Mouse (Mus musculus) layer of hippocampus, adult 2 months (tissue): ENCODE results near the gene Dvl2. TPM values are rescaled to one million over a fixed set of nuclear protein-coding genes. Genes with fewer than 3 reads are reported as not detected.

Source experiments
- DNase-seq, 2 experiments: peaks; one replicate each; pipeline ENCODE4 v3.0.0; 2022; ENCODE audit warnings: low spot score in 2 of 2
- H3K27ac ChIP-seq: fragments of 200-600 bp; 2 replicates; pipeline ENCODE4 v1.8.1; 2022
- H3K4me3 ChIP-seq: fragments of 200-600 bp; 2 replicates; pipeline ENCODE4 v1.8.1; 2022; ENCODE audit warnings: mild to moderate bottlenecking
- CTCF ChIP-seq: fragments of 200-600 bp; conservative IDR thresholded peaks from 2 replicates; pipeline ENCODE4 v1.8.1; 2022; ENCODE audit warnings: antibody characterized with exemption, mild to moderate bottlenecking, moderate library complexity
- total RNA-seq, 2 experiments: library from RNA; stranded (reverse); gene quantifications; 2 replicates each; pipeline ENCODE4 v1.2.3; 2021

The Dvl2 gene
- total RNA-seq, 2 experiments from 2014 or later, result 40.6 to 45.3 TPM

DNA sequence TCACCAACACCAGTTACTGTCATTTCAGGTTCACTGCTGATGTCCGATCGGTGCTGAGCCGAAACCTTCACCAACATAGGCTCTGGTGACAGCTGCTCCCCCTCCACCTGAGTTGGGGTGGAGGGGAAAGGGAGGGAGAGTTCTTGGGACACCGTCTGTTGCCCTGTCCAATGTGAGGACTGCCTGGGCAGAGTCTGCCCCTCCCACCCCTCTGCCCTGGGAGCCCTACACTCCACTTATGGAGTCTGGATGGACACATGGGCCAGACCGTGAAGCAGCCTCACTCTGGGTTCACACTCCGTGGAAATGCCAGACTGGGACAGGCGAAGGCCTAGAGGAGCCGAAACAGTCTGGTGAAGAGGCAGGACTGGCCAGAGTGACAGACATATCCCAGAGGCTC is 10.4 kb upstream of the Dvl2 start:
- no peak overlapping the region for H3K4me3 ChIP-seq
- no peak for DNase-seq
- no peak for TF ChIP-seq CTCF
- peak overlapping the region; percentile 98; the same call in 1 of the 2 replicates for H3K27ac ChIP-seq

DNA sequence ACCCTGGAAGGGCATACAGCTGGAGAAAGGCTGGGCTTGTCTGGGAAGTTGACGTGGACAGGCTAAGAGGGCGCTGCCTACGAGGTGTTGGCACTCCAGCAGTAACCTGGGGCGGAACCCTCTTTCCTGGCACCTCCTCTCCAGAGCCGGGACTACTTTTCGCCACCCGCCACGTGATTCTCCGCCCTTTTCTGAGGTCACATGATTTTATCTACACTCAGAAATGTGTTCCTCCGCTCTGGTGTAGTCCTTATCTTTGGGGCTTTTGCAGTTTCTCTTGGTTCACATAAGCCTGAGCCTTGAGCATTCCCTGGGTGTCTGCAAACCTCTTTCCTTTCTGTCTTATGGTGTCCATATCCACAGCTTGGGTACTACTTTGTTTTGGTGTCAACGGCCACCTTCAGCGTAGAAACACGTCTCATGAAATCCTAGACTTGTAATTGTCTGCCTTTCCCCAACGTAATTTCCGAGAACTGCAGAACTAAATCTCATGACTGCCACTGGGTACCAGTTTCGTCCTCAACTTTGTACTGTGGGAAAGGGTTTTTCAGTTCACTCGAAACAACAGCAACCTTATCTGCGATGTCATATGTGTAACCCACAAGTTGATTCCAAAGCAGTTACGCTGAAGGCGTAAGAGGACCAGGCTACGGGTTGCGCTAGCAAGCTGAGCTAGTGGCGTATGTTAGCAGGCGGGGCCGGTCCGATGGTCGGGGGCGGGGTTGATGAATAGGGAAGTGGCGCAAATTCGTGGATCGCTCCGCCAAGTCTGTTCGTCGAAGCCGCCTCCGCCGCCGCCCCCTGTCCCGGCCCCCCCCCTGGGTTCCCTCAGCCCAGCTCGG is 9.3 kb upstream of the Dvl2 start, which contains the start of gene Gabarap:
Gabarap (plus strand) TSS at position 294 of the 842 bp plus-strand sequence.
- no peak for TF ChIP-seq CTCF
- peak within 1 kb of the TSS; percentile 84 for H3K4me3 ChIP-seq
- DNase-seq, result peak; percentile 95 to 96
- H3K27ac ChIP-seq, result peak within 1 kb of the TSS; percentile 98

DNA sequence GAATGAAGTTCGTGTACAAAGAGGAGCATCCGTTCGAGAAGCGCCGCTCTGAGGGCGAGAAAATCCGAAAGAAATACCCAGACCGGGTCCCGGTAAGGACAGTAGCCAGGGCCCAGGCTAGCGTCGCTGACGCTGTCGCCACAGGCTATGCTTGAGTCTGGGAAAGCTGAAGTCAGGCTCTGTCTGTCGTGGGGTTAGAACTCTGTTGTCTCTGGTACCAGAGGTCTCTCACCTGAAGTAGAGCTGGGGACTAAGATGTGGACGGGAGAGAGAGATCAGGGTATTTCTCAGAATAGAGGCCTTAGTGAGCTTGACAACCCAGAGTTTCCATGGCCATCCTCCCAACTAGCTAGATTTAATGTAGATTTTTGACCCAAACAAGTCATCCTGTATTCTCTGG is 8.7 kb upstream of the Dvl2 start:
- no peak for TF ChIP-seq CTCF

DNA sequence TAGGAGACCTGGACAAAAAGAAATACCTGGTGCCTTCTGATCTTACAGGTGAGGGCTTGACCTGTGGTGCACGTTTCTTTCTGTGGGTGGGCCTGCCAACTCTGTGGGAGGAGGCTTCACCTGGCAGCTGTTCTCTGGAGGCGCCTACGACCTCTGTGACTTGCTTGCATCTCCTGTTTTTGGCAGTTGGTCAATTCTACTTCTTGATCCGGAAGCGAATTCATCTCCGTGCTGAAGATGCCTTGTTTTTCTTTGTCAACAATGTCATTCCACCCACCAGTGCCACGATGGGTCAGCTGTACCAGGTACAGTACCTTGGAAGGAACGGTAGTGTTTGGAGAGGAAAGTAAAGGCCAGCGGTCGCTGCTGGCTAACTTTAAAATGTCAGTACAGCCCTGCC is 8.0 kb upstream of the Dvl2 start:
- TF ChIP-seq CTCF, result no peak
- H3K4me3 ChIP-seq, result peak overlapping the region; percentile 84
- peak overlapping the region; percentile 98 for H3K27ac ChIP-seq
- DNase-seq, result no peak

More for the DNA sequence above, 8.7 kb upstream of the Dvl2 start:
- DNase-seq, result no peak
- Histone ChIP-seq H3K4me3 (peak overlapping the region; percentile 84), H3K27ac (peak overlapping the region; percentile 98)

DNA sequence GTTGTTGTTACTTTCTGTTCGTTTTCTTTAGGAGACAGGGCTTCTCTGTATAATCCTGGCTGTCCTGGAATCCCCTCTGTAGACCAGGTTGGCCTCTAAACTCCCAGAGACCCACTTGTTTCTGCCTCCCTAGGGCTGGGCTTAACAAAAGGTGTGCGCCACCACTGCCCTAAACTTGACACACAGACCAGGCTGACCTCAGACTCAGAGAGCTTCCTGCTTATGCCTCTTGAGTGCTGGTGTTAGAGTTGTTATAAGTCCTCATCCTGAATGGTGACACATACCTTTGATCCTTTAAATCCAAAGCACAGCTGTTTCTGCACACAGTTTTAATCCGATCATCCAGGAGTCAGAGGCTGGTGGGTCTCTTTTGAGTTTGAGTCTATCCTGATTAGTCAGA is 7.5 kb upstream of the Dvl2 start:
- no peak for DNase-seq
- Histone ChIP-seq H3K4me3 (peak overlapping the region; percentile 84), H3K27ac (peak overlapping the region; percentile 98)
- TF ChIP-seq CTCF, result no peak

DNA sequence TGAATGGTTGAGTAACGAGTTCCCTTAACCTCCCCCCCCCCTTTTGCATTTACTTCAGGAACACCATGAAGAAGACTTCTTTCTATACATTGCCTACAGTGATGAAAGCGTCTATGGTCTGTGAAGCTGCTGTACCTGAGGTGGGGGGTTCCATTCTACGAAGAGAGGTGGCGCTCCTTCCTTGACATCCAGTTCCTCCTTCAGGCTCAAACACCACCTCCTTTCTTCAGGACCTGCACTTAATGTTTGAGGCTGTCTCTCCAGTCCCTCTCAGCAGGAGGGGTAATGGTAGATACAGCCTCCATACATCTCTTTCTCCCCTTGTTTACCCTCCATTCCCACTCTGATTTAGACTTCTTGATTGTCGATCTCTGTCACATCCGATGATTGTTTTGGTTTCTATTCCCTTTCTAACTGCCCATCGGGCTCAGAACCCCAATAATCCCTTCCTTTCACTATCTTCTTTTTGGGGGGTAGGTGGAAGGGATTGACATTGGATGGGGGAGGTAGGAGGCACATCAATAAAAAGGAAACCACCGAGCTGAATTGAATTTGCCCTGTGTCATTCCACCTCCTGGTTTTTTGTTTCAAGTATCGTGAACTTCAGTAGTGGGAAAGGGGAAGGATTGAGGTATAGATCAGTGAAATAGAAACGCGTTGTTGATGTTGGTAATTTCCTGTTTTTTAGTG is 5.8 kb upstream of the Dvl2 start:
- no peak for DNase-seq
- H3K4me3 ChIP-seq, result no peak overlapping the region
- 0 out of 2 replicates have a peak, but pooled peaks have one; percentile 17 for TF ChIP-seq CTCF

DNA sequence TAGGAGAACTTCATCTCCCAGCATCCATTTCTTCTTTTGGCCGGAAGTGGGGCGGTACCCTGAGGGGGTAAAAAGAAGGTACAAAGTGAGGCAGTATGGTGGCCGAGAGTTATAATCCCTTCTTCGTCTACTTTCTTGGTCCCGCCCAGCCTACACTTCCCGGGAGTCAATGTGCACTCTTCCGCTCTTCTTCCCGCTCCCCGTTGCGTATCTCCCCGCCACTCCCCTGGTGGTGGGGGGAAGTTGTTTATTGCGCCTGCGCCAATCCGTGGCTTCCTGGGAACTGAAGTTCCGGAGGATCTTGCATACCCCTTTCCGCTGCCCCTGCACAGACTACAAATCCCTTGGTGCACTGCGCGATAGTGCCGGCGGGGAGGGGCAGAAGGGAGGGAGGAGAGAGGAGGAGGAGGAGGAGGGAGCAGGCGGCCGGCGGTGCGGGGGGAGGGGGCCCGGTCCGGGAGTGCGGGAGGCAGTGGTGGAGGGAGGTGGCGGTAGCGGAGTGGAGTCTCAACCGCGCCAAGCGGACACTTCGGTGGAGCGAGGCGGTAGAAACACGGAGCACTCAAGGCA is 4.9 kb upstream of the Dvl2 start, which contains the start of gene Phf23:
Phf23 (plus strand) TSS at position 387 of the 570 bp plus-strand sequence.
- DNase-seq, result peak; percentile 95 to 99
- TF ChIP-seq CTCF, result peak; percentile 76
- H3K4me3 ChIP-seq, result peak within 1 kb of the TSS; percentile 83
- peak within 1 kb of the TSS; percentile 92 for H3K27ac ChIP-seq

More for the DNA sequence above, 5.8 kb upstream of the Dvl2 start:
- no peak overlapping the region; the same call in 1 of the 2 replicates for H3K27ac ChIP-seq

DNA sequence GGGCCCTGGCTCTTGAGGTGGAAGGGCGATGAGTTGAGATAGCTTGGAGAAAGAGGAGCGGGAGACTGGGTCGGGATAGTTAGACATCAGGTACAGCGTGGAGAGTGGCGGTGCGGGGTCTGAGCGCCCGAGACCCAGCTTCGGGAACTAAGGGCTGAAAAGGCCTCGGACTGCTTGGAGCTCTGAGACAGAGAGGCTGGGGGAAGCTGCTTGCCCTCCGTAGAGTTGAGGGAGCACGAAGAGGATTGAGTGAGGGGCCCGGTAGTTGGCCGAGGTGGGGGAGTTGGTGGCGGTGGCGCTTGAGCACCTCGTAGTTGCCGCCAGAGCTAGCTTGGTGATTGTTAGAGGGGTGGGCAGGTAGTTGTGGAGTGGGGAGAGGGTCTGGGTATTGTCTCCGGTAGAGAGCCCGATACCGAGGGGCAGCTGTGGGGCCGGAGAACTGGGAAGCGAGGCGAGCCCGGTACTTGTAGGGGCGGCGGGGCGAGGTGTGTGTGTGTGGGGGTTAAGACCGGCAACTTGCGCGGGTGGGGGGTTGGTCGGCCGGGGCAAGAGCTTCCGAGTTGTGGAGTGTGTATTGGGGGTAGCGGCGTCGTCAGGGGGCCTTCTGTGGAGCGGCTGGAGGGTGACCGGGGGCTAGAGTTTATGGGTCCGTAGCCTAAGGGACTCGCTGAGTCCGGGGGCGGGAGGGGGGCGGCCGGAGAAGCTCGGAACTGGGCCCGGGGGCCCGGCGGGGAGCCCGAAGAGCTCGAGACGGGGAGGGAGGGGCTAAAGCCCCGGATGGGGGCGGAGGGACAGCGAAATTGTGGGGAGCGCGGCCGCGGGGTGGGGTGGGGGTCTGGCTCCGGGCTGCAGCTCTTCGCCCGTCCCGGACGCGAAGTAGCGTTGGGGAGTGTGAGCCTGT is 4.0 kb upstream of the Dvl2 start:
- DNase-seq, result no peak
- TF ChIP-seq CTCF, result no peak
- peak overlapping the region; percentile 92 for H3K27ac ChIP-seq
- peak overlapping the region; percentile 83 for H3K4me3 ChIP-seq

DNA sequence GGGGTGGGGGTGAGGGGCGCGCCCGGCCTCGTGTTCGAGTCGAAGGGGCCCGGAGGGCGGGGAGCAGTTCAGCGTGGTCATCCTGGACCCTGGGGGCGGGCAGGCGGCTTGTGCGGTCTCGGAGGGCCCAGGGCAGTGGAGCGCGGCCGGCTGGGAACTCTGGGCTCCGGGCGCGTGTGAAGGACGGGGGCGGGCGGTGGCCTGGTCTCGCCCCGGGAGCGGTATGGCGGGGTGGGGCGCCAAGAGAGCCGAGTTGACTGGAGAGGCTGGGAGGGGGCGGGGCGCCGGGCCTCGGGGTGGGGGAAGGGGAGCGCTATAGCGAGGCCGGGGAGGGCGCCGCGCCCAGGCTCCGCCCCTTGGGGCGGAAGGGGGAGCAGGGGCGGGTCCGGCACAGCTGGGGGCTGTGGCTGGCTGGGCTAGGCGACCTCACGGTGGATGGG is 3.3 kb upstream of the Dvl2 start:
- Histone ChIP-seq H3K4me3 (peak overlapping the region; percentile 83), H3K27ac (peak overlapping the region; percentile 92)
- DNase-seq, result peak; percentile 68 to 70
- TF ChIP-seq CTCF, result no peak

DNA sequence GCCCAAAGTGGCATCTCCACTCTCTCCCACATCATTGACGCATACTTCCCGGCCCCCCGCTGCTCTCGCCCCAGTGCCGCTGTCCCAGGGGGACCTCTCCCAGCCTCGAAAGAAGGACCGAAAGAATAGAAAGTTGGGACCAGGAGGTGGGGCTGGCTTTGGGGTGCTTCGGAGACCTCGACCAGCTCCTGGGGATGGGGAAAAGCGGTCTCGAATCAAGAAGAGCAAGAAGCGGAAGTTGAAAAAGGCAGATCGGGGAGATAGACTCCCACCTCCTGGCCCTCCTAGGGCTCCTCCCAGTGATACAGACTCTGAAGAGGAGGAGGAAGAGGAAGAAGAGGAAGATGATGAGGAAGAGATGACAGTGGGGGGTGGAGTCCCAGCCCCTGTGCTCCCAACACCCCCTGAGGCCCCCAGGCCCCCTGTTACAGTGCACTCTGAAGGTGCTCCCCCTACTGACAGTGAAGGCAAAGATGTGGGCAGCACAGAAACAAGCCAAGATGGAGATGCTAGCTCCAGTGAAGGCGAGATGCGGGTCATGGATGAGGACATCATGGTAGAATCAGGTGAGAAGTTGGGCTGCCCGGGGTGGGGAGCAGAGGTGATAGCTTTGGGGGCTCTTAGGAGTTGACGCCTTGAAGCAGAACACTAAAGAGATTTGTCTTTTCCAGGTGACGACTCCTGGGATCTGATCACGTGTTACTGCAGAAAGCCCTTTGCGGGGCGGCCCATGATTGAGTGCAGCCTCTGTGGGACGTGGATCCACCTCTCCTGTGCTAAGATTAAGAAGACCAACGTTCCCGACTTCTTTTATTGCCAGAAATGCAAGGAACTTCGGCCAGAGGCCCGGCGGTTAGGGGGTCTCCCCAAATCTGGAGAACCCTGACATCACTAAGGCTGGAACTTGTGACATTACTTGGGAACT is 1.6 kb upstream of the Dvl2 start:
- Histone ChIP-seq H3K27ac (no peak overlapping the region), H3K4me3 (no peak overlapping the region)
- TF ChIP-seq CTCF, result peak; percentile 67
- no peak for DNase-seq

DNA sequence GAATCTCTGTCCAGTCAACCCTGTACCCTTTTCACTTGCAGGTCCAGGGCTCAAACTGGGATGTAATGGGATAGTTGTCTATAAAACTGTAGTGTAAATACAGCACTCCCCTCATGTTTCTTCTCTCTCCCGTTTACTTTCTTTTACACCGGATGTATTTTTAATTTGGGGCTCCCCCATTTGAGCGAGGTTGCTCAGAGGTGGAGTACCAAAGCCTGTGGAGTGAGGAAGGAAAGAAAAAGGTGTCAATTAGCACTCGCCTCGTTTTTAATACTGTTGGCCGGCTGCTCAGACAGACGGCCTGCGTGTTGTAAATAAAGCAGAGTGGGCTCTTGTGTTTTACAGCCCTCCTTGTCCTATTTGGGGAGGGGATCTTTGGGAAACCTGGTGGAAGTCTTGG is 729 bp upstream of the Dvl2 start:
- peak overlapping the region; percentile 21; the same call in 1 of the 2 replicates for H3K27ac ChIP-seq

More for the DNA sequence above, 729 bp upstream of the Dvl2 start:
- no peak overlapping the region for H3K4me3 ChIP-seq
- no peak for TF ChIP-seq CTCF
- no peak for DNase-seq
